Mouse (Mus musculus): ENCODE measurements at regions not wholly inside any gene's neighbourhood (a gene's known extent, or its start where the extent isn't known, plus 50 kb on each side); places are given as distances from the start of the nearest gene placed in this dataset.

DNA sequence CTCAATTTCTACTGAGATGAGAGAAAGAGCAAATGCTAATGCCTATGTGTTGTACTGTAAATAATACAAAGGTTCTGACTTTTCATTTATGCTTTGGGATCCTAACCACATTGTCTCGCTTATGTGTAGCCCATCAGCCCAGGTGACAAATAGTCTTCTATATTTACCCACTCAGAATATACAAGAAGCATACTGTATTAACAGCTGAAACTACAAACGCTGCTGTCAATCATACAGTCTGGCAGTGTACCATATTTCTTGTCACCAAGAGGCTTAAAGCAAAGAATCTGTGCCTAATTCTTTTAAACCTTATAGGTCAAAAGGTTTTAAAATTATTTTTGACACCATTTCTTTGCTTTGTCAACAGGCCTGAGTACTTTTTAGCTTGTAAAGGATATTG lies 160.8 kb upstream of the Pitx2 start:
- TF ChIP-seq CTCF (IDR thresholded peaks at IDR 0.05; ENCODE audit: low read depth, low read length) (no peak), POLR2A (IDR thresholded peaks at IDR 0.05; ENCODE audit: extremely low read depth, insufficient read depth, low read length) (no peak)
